ENCODE assay signal across 8 mouse cellular contexts in genomic region chr6:125095391-125096278, GRCm38 (mm10). TPM values are rescaled to one million over a fixed set of nuclear protein-coding genes. Genes with fewer than 3 reads are reported as not detected.
DNase-seq lines count a peak whose midpoint lies in the region; ATAC-seq and TF ChIP-seq lines count a peak whose summit lies in the region.

Chd4 (plus strand) TSS chr6:125095981.

- ATAC-seq in kidney, embryonic 15.5 days (replicated peaks; ENCODE audit: low FRiP score) = peak; percentile 79
- ATAC-seq in limb, embryonic 15.5 days (ENCODE audit: insufficient number of reproducible peaks, low FRiP score, low TSS enrichment, low read depth) = peak; percentile 81
- ATAC-seq in midbrain, postnatal 0 days (ENCODE audit: low FRiP score) = peak; percentile 79

- H3K9me3 ChIP-seq in heart, embryonic 10.5 days = no peaks in the 10 kb centered on the region
- no peaks in the 10 kb centered on the region for H3K9me3 ChIP-seq in kidney, embryonic 15.5 days (replicated peaks)
- H3K9me3 ChIP-seq in limb, embryonic 15.5 days = no peaks in the 10 kb centered on the region
- H3K9me3 ChIP-seq in midbrain, postnatal 0 days (ENCODE audit: low read length) = no peaks in the 10 kb centered on the region

- peaks cover 27% of the 10 kb centered on the region for H3K36me3 ChIP-seq in heart, embryonic 10.5 days
- H3K36me3 ChIP-seq in kidney, embryonic 15.5 days = peaks cover 27% of the 10 kb centered on the region
- peaks cover 14% of the 10 kb centered on the region for H3K36me3 ChIP-seq in limb, embryonic 15.5 days
- peaks cover 19% of the 10 kb centered on the region for H3K36me3 ChIP-seq in midbrain, postnatal 0 days (ENCODE audit: insufficient read depth, low read length)

- TF ChIP-seq CTCF in embryonic fibroblast, embryonic 13.5 days (IDR thresholded peaks at IDR 0.05; ENCODE audit: borderline replicate concordance, insufficient read depth, low read length) = no peak
- TF ChIP-seq CTCF in midbrain, postnatal 0 days (IDR thresholded peaks at IDR 0.05) = no peak

- H3K4me3 ChIP-seq in embryonic fibroblast, embryonic 13.5 days (ENCODE audit: insufficient read depth, low read length) = peak within 1 kb of the TSS; percentile 99
- peak within 1 kb of the TSS; percentile 98 for H3K4me3 ChIP-seq in heart, embryonic 10.5 days
- H3K4me3 ChIP-seq in kidney, embryonic 15.5 days (replicated peaks) = peak within 1 kb of the TSS; percentile 97
- H3K4me3 ChIP-seq in limb, embryonic 15.5 days = peak within 1 kb of the TSS; percentile 92
- peak within 1 kb of the TSS; percentile 97 for H3K4me3 ChIP-seq in midbrain, postnatal 0 days (ENCODE audit: low read depth, low read length)

- H3K9ac ChIP-seq in kidney, embryonic 15.5 days = peak within 1 kb of the TSS; percentile 85
- peak within 1 kb of the TSS; percentile 80 for H3K9ac ChIP-seq in limb, embryonic 15.5 days
- H3K9ac ChIP-seq in midbrain, postnatal 0 days (replicated peaks; ENCODE audit: low read length, poor library complexity, severe bottlenecking) = peak within 1 kb of the TSS; percentile 92

- no peaks in the 10 kb centered on the region for H3K27me3 ChIP-seq in heart, embryonic 10.5 days (ENCODE audit: insufficient read depth, poor library complexity, severe bottlenecking)
- no peaks in the 10 kb centered on the region for H3K27me3 ChIP-seq in kidney, embryonic 15.5 days
- H3K27me3 ChIP-seq in limb, embryonic 15.5 days = no peaks in the 10 kb centered on the region
- H3K27me3 ChIP-seq in midbrain, postnatal 0 days (ENCODE audit: insufficient read depth, low read length) = no peaks in the 10 kb centered on the region

- peaks cover 12% of the 10 kb centered on the region for H3K4me1 ChIP-seq in embryonic fibroblast, embryonic 13.5 days (ENCODE audit: control insufficient read depth, insufficient read depth, low read length)
- H3K4me1 ChIP-seq in heart, embryonic 10.5 days = peaks cover 50% of the 10 kb centered on the region
- peaks cover 51% of the 10 kb centered on the region for H3K4me1 ChIP-seq in kidney, embryonic 15.5 days
- H3K4me1 ChIP-seq in limb, embryonic 15.5 days = peaks cover 44% of the 10 kb centered on the region
- H3K4me1 ChIP-seq in midbrain, postnatal 0 days (ENCODE audit: insufficient read depth, low read length) = peaks cover 25% of the 10 kb centered on the region

- peak within 1 kb of the TSS; percentile 87 for H3K4me2 ChIP-seq in kidney, embryonic 15.5 days
- H3K4me2 ChIP-seq in limb, embryonic 15.5 days = peak within 1 kb of the TSS; percentile 84
- peak within 1 kb of the TSS; percentile 91 for H3K4me2 ChIP-seq in midbrain, postnatal 0 days (ENCODE audit: low read depth, low read length, poor library complexity, severe bottlenecking)

- H3K27ac ChIP-seq in embryonic fibroblast, embryonic 13.5 days (ENCODE audit: insufficient read depth, low read length) = peak within 1 kb of the TSS; percentile 86
- H3K27ac ChIP-seq in heart, embryonic 10.5 days = peak within 1 kb of the TSS; percentile 98
- H3K27ac ChIP-seq in kidney, embryonic 15.5 days = peak within 1 kb of the TSS; percentile 99
- peak within 1 kb of the TSS; percentile 96 for H3K27ac ChIP-seq in limb, embryonic 15.5 days
- peak within 1 kb of the TSS; percentile 90 for H3K27ac ChIP-seq in midbrain, postnatal 0 days (ENCODE audit: low read depth, low read length)

- peak; percentile 92 to 95 for DNase-seq in B cell, adult 2 months
- DNase-seq in brain, adult 2 months (ENCODE audit: low read depth, low spot score) = peak; percentile 98
- peak; percentile 96 for DNase-seq in heart, embryonic 10.5 days (ENCODE audit: low spot score)
- DNase-seq in midbrain, postnatal 0 days (ENCODE audit: low spot score) = peak; percentile 97
- peak; percentile 87 to 93 for DNase-seq in spleen, postnatal 14 days (ENCODE audit: low spot score in 2 of 2)

- peak; percentile 92 for TF ChIP-seq POLR2A in embryonic fibroblast, embryonic 13.5 days (IDR thresholded peaks at IDR 0.05; ENCODE audit: low read depth, low read length)

- WGBS in heart, embryonic 10.5 days = 2% methylated on average over 45 of the region's 45 CpGs
- WGBS in kidney, embryonic 15.5 days = 2% methylated on average over 45 of the region's 45 CpGs
- 2% methylated on average over 33 of the region's 45 CpGs for WGBS in limb, embryonic 15.5 days
- WGBS in midbrain, postnatal 0 days = 1% methylated on average over 27 of the region's 45 CpGs

RNA-seq across cellular contexts. Expression of gene Chd4, which starts in this region (rescaled TPM):
- polyA plus RNA-seq in embryonic fibroblast, embryonic 13.5 days (2011; ENCODE audit: insufficient read length, low read depth, missing spikeins) = 156 and 178 TPM in 2 replicates
- polyA plus RNA-seq in heart, embryonic 10.5 days (2016; fragmentation: Nextera tagmentation; extraction: Ambion mirVana) = 75.0 and 88.6 TPM in 2 replicates
- 99.2 and 100 TPM in 2 replicates for polyA plus RNA-seq in kidney, embryonic 15.5 days (2015; fragmentation: Nextera tagmentation; extraction: Ambion mirVana)
- 66.7 TPM in 2 replicates for polyA plus RNA-seq in limb, embryonic 15.5 days (2015; fragmentation: Nextera tagmentation; extraction: Ambion mirVana)
- total RNA-seq in midbrain, postnatal 0 days (2014; rRNA removed) = 117 and 133 TPM in 2 replicates
- 72.9 and 89.1 TPM in 2 replicates for polyA plus RNA-seq in midbrain, postnatal 0 days (2015; fragmentation: Nextera tagmentation; extraction: Ambion mirVana)

Comparison
In these comparisons a context has a peak if more than half of its experiments do, and no peak if none do; other contexts are left out.
1. Peak in every context shown above with its lines: DNase-seq, ATAC-seq, H3K4me3 ChIP-seq and H3K27ac ChIP-seq.